Mouse (Mus musculus): ENCODE data around the gene Ndc1. TPM values are rescaled to one million over a fixed set of nuclear protein-coding genes. Genes with fewer than 3 reads are reported as not detected.
"Not testable (repeated sequence)": the region's sequence is repeated elsewhere in the genome, so short reads cannot be mapped to it uniquely, and the experiment has no call there.

Ndc1 gene
- polyA plus RNA-seq (2017; shearing (Covaris generic)), result 1 to 10 TPM; 7.0 TPM

DNA sequence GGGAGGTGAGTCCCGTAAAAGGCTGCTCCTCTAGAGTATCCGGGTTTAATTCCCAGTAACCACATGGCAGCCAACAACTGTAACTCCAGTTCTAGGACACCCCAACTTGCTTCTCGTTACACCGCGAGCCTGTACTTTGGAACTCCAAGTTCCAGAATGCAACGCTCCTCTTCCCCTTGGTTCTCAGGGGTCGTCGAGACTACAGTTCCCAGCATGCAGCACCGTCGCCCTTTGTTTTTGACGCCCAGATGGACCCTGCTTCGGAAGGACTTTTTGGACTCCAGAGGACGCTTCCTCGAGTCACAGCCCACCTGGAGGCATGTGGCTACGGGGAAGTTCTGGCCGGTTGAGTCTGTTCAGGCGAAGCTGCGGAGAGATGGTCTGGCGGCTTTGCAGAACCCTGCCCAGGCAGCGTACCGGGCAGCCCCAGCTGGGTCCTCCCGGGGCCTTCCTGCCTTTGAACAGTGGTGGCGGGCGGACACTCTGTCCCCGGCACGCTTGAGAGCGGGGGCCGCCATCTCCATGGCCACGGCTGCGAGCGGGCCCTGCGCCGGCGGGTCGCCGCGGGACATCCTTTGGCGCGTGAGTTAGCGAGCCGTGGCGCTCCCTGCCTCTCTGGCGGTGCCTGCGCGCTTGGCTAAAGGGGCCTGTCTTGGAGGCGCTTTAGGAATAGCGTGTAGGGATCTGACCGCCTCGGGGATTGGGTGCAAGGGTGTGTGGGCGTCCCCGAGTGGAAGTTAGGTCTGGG lies at the start of gene Ndc1:
Ndc1 (plus strand) TSS at position 218 of the 748 bp plus-strand sequence.
- peak; percentile 99 for ATAC-seq

- ATAC-seq, result no peak
These were observed 48.9 kb upstream of the Ndc1 start for GRCm38 (mm10) chr4:107318646-107319045.

GRCm38 (mm10) chr4:107321041-107321440 lies 46.5 kb upstream of the Ndc1 start:
- no peak for ATAC-seq

DNA sequence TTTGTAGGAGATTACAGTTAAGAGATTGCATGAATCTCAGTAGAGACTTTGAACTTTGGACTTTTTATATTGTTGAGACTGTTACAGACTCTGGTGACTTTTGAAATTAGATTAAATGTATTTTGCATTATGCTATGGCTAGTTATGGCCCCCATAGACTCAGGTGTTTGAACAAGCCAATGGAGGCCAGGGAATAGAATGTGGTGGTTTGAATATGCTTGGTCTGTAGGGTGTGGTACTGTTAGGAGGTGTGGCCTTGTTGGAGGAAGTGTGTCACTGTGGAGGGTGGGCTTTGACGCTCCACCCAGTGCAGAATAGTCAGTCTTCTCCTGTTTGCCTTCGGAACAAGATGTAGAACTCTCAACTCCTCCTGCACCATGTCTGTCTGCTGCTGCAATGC lies 44.5 kb upstream of the Ndc1 start:
- no peak for ATAC-seq

DNA sequence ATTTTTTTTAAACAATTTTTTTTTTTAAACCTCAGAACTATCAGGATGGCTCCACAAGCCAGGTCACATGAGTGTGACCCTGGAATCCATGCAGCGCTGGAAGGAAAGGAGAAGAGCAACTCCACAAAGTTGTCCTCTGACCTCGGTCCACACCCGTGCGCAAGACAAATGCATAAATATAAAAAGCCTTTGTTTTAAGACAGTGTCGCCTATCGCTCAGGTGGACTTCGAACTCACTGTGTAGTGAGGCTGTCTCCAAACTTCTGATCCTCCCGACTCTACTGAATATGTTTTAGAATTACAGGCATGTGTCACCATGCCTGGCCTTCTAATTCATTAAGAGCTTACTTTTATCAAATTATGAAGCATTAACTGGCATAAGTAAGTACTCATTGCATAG lies 39.1 kb upstream of the Ndc1 start:
- ATAC-seq, result no peak

DNA sequence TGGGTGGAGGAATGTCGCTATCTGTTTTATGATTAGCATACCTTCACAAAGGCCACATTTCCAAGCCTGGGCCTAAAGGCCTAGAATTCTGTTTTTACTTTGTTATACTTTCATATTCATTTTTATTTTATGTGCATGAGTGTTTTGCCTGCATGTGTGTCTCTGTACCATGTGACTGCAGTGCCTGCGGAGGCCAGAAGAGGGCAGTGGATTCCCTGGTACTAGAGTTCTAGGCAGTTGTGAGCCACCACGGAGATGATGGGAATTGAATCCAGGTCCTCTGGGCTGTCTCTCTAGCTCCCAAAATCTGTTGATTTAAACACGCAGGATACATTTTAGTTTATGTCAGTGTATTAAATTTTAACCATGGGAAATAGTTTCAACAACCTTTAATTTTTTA lies 34.1 kb upstream of the Ndc1 start:
- no peak for ATAC-seq

GRCm38 (mm10) chr4:107336356-107336755 lies 31.2 kb upstream of the Ndc1 start:
- no peak for ATAC-seq

DNA sequence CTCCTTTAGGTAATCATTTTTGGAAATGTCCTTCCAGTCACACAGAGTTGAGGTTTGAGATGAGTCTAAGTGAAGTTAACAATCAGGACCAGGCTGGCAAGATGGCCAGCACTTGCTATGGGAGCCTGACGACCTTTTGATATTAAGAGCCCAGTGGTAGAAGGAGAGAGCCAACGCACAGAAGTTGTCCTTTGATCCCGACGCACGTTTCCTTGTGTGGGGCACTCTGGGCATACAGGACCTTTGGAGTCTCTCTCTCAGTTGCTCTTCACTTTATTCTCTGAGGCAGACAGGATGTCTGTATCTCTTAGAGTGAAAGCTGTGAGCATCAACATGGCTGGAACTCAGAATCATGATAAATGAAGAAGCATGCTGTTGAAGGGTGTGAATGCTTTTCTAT lies 30.1 kb upstream of the Ndc1 start:
- ATAC-seq, result no peak

GRCm38 (mm10) chr4:107341354-107341753 lies 26.2 kb upstream of the Ndc1 start:
- no peak for ATAC-seq

DNA sequence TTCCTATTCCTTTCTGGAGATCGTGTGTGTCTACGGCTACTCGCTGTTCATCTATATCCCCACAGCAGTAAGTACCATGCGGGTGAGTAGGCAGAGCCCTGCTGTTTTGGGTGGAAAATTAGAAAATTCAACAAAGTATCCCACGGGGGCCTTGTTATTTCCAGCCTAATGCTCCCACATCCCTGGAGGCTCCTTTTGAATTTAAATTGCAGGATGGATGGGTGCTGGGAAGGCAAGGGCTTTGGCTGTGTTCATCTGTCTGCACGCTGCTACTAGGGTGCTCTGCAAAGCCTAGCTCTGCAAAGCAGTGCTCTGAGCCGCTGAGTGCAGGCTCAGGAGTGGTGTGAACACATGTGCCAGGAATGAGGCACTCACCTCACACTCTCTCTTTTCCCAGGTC lies 23.0 kb upstream of the Ndc1 start:
- no peak for ATAC-seq

DNA sequence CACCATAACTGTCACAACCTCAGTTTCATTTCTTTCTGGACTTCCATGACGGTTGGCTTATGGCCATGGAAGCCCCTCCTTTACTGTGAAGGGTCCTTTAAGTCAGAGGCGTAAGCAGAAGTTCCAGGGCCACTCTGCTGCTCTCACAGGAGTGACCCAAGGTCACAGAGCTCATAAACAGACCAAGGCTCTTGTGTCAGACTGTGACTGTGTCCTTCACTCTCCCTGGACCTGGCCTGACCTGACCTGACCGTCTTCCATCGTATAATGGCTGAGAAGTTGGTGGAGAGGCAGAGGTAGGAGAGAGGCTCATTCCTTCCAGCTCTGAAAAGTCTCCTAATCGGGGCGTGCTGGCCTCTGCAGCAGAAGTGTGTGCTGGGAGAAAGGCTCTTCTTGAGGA lies 20.4 kb upstream of the Ndc1 start:
- no peak for ATAC-seq

- no peak for ATAC-seq
These were observed 18.9 kb upstream of the Ndc1 start for GRCm38 (mm10) chr4:107348529-107349310.

DNA sequence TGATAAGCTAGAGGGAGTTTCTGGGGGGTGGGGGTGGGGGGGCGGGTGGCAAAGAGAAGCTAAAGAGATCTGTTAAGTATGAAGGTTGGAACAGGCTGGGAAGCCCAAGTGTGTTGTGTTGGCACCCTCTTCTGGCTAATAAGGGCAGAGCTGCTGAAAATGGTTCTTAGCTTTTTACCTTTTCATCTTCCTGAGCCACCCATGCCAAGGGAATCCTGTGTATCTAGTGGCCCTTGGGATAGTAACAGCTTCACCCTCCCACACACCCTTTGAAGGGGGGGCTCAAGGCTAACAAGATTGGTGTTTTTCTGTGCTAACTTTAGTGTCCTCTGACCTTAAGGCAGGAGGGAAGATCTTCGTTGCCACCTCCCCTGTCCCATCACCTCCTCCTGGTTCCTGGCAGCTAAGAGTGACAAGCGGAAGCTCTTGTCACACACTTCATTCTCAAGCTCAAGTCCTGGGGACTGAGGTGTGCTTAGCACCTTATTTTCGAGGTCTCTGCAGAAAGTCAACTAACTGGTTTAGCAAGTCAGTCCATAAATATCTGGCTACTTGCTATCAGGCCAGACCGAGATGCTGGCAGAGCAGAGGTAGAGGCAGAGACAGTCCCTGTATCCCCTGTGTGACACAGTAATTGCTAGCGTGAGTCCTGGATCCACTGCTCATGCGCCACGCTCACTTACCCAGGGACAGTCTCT lies 18.1 kb upstream of the Ndc1 start:
- ATAC-seq, result no peak

DNA sequence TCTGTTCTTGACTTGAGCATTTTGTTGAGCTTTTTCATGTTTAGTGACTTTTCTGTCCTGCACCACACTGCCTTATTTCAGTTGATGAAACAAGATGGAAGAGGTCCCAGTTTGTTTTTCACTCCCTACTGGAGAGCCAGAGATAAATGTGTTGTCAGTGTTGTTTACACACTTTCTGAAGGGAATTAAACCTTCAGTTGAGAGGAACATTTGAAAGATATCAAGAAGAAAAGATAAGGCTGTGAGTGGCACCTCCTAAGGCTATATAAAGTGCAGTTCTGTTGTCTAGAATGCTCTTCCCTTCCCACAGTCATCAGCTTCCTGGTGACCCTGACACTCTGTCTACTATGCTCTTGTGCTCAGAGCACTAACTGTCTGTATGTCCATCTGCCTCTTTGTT lies 16.2 kb upstream of the Ndc1 start:
- ATAC-seq, result no peak

DNA sequence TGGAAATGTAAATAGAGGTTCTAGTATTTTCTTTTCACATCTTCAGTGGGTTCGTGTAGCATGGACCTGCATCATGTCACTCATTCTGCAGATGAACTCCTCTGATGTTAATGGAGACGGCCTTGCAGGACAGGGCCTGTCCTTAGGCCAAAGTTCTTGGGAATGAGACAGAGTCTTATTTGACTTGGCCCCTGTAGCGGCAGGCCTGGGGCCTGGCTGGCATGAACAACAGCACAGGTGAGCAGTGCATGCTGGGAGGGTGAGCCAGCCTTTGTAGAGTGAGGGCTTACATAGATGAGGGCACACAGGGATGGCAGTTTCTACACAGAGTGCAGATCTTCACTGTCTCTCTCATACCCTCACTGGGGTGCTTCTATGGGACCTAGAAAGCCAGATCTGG lies 14.0 kb upstream of the Ndc1 start:
- no peak for ATAC-seq

GRCm38 (mm10) chr4:107354126-107354525 lies 13.5 kb upstream of the Ndc1 start:
- ATAC-seq, result no peak

DNA sequence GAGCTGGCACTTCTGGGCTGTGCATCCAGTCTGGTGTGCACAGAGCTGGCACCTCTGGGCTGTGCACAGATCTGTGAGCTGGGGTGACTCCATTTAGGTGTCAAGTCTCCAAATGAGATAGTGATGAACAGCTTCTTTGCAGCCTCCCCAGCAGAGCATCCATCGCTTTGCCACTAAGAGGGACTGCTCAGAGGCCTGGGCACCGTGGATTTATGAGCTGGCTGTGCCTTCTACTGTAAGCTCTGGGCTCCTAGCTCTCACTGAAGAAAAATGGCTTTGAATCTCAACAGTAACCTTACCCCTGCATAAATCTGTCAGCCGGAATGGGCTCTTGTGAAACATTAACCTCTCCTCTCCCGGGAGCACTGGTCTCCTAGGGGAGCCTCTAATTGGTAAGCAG lies 13.0 kb upstream of the Ndc1 start:
- ATAC-seq, result no peak

DNA sequence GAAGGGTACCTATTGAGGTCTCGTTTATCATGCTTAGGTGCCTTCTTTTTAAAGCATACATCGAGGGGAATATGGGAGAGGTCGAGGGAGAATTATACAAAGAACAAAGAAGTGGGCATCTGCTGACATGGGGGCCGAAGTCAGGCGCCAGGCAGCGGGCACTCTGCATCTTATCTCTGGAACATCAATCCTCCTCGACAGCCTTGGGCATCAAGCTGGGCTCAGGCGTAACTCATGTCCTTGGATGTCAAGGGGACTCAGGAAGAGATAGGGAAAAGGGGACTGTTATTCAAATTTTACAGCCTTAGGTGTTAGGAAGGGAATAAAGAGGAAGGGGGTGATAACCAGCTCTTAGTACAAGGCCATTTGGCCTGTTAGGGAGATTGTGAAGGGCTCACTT lies 10.4 kb upstream of the Ndc1 start:
- not testable (repeated sequence) for ATAC-seq

GRCm38 (mm10) chr4:107358460-107358859 lies 9.1 kb upstream of the Ndc1 start:
- ATAC-seq, result no peak

DNA sequence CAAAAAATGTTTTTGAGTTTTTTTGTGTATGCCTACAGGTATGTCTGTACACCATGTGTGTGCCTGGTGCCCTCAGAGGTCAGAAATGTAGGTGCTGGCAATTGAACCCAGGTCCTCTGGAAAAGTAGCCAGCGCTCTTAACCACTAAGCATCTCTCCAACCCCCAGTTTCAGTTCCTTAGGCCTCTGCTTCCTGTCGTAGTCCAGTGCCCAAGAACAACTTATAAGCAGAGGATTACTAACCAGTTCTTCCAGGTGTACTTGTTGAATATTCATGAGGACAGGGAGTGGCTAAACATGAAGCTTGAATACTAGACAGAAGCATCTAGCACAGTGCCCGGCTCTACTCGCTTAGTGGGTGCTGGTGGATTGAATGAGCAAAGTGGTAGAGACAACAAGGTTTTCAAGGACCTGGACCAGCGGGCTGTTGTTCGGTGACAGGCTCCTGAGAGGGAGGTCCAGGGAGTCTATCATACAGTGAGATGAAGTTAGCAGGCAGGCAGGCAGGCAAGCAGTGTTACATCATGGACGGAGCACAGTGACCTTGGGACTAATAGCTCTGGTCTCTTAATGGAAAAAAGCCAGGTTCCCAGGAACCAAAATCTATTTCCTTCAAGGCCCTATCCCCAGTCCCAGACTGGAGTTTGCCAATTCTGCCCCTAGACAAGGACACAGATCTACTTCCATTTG lies 7.0 kb upstream of the Ndc1 start:
- ATAC-seq, result no peak

DNA sequence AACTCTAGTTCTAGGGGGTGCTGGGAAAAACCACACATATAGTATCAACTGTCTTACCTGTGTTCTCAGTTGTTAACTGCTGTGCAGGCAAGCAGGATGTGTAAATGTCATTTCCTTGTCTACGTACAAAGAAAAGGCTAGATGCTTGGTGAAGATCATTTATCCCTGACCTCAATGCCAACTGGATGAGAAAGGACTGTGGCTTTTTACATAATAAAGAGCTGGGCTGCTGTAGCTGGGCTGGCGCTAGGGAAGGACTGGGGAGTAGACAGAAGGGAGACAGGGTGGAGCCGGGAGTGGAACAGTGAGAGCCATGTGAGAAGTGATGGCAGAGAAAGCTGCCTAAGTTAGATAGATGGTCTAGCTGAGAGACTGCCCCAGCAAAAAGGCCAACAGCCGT lies 4.8 kb upstream of the Ndc1 start:
- ATAC-seq, result no peak

DNA sequence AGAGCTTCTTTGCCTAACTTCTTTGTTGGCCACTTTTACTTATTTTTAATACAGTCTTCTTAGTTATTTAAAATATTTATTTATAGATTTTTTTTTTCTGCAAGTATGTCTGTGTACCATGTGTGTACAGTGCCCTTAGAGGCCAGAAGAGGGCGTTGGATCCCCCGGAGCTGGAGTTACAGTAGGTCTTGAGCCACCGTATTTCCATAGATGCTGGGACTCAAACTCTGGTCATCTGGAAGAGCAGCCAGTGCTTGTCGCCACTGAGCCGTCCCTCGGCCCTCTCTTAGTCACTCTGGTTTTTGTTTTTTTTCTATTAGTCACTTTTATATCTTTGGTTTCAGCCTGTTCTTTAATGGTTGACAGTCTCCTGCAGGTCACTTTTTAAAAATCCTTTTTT lies 4.0 kb upstream of the Ndc1 start:
- ATAC-seq, result no peak

- ATAC-seq, result no peak
These were observed 3.4 kb upstream of the Ndc1 start for GRCm38 (mm10) chr4:107364190-107364639.

Data from activated CD4-positive, CD25-positive, alpha-beta regulatory T cell, adult 4 months (primary cell).